Mouse (Mus musculus): Measurements from ENCODE around the gene Nudt4. TPM values are rescaled to one million over a fixed set of nuclear protein-coding genes. Genes with fewer than 3 reads are reported as not detected.

Nudt4 gene
- total and polyA plus RNA-seq, 2 experiments from 2014 or later, result 58.5 to 65.9 TPM

DNA sequence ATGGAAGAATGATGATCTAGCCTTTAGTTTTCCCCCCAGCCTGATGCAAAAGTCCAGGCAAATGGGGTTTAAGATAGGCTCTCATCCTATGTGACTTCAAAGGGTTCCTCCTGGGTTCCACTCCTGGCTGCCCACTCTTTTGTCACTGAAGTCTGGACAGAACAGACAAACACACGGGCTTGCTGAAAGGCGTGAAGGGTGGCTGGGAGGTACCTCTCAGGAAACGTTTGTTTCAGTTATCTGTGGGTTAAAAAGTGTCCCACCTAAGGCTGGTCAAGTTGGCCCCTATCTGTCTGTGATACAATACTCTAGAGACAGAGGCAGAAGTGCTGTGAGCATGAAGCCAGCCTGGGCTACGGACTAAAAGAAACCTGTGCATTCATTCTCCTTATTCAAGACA, 11.0 kb upstream of the Nudt4 start:
- WGBS, result 79% methylated on average over 4 of the region's 4 CpGs
- H3K27me3 ChIP-seq (ENCODE audit: insufficient read depth, low read length), result no peaks in the 10 kb centered on the region
- ATAC-seq (ENCODE audit: low FRiP score) (no peak), DNase-seq (ENCODE audit: low spot score) (no peak)
- H3K4me3 ChIP-seq (ENCODE audit: low read depth, low read length), result no peak overlapping the region
- H3K36me3 ChIP-seq (ENCODE audit: insufficient read depth, low read length), result no peaks in the 10 kb centered on the region
- H3K9ac ChIP-seq (replicated peaks; ENCODE audit: low read length, poor library complexity, severe bottlenecking), result no peak overlapping the region
- no peaks in the 10 kb centered on the region for H3K9me3 ChIP-seq (ENCODE audit: low read length)
- H3K4me2 ChIP-seq (ENCODE audit: low read depth, low read length, poor library complexity, severe bottlenecking), result no peak overlapping the region
- no peaks in the 10 kb centered on the region for H3K4me1 ChIP-seq (ENCODE audit: insufficient read depth, low read length)
- no peak overlapping the region for H3K27ac ChIP-seq (ENCODE audit: low read depth, low read length)
- TF ChIP-seq CTCF (IDR thresholded peaks at IDR 0.05), result no peak

DNA sequence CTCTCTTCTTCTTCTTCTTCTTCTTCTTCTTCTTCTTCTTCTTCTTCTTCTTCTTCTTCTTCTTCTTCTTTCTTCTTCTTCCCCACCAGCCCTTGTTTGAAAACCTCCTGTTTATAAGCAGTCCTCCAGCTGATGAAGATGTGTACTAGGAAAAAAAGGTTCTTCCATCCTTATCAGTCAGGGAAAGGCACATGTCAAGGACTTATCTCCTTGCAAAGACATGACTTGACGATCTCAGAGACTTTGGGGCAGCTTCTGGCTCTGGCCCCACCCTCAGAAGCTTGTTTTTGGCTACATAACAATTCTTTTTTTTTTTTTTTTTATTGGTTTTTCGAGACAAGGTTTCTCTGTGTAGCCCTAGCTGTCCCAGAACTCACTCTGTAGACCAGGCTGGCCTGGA, 5.5 kb upstream of the Nudt4 start:
- DNase-seq (ENCODE audit: low spot score) (no peak), ATAC-seq (ENCODE audit: low FRiP score) (no peak)
- Histone ChIP-seq H3K27me3 (ENCODE audit: insufficient read depth, low read length) (no peaks in the 10 kb centered on the region), H3K9ac (replicated peaks; ENCODE audit: low read length, poor library complexity, severe bottlenecking) (no peak overlapping the region), H3K36me3 (ENCODE audit: insufficient read depth, low read length) (no peaks in the 10 kb centered on the region), H3K4me3 (ENCODE audit: low read depth, low read length) (no peak overlapping the region), H3K27ac (ENCODE audit: low read depth, low read length) (no peak overlapping the region), H3K9me3 (ENCODE audit: low read length) (no peaks in the 10 kb centered on the region), H3K4me1 (ENCODE audit: insufficient read depth, low read length) (no peaks in the 10 kb centered on the region), H3K4me2 (ENCODE audit: low read depth, low read length, poor library complexity, severe bottlenecking) (no peak overlapping the region)
- 72% methylated on average over 2 of the region's 2 CpGs for WGBS
- TF ChIP-seq CTCF (IDR thresholded peaks at IDR 0.05), result no peak

DNA sequence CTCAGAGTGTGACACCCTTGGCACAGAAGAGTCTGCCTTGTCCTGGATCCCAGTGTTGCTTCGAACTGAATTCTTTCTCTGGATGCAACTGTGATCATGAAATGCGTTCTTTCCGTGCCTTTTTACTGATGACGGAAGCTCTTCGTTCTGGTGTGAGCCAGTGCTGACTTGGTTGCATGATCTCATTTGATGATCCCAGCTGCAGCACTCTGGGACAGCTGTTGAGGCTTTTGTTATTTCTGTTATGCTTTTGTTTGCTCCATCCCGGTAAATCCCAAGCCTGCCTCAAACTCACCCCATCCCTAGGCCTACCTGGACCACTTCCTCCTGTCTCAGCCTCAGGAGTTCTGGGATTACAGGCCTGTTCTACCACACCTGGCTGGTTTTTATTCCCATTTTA, 4.1 kb upstream of the Nudt4 start:
- no peak overlapping the region for H3K4me3 ChIP-seq (ENCODE audit: low read depth, low read length)
- ATAC-seq (ENCODE audit: low FRiP score), result no peak
- no peak overlapping the region for H3K9ac ChIP-seq (replicated peaks; ENCODE audit: low read length, poor library complexity, severe bottlenecking)
- TF ChIP-seq CTCF (IDR thresholded peaks at IDR 0.05), result no peak
- no peaks in the 10 kb centered on the region for H3K27me3 ChIP-seq (ENCODE audit: insufficient read depth, low read length)
- H3K27ac ChIP-seq (ENCODE audit: low read depth, low read length), result no peak overlapping the region
- H3K36me3 ChIP-seq (ENCODE audit: insufficient read depth, low read length), result no peaks in the 10 kb centered on the region
- no peaks in the 10 kb centered on the region for H3K9me3 ChIP-seq (ENCODE audit: low read length)
- H3K4me2 ChIP-seq (ENCODE audit: low read depth, low read length, poor library complexity, severe bottlenecking), result no peak overlapping the region
- WGBS, result 74% methylated on average over 6 of the region's 6 CpGs
- H3K4me1 ChIP-seq (ENCODE audit: insufficient read depth, low read length), result no peaks in the 10 kb centered on the region
- DNase-seq (ENCODE audit: low spot score), result no peak

DNA sequence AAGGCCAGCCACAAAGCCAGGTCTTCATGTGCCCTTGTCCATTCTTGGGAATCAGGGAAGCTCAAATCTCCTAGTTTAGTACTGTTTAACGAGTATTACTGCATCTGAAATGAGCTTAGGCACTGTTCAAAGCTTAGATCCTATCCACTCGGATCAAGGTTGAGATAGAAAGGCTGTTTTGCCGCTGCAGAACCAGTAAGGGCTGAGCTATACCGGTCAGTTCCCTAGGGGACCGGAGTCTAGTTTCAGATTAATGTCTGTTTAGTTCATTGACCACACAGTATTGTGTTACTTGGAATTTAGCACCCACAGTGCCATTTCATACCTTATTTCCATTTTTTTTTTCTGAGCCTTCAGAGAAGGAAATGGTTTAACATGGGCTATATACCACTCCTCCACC, 3.6 kb upstream of the Nudt4 start:
- no peak overlapping the region for H3K9ac ChIP-seq (replicated peaks; ENCODE audit: low read length, poor library complexity, severe bottlenecking)
- H3K36me3 ChIP-seq (ENCODE audit: insufficient read depth, low read length), result no peaks in the 10 kb centered on the region
- ATAC-seq (ENCODE audit: low FRiP score), result no peak
- H3K27me3 ChIP-seq (ENCODE audit: insufficient read depth, low read length), result no peaks in the 10 kb centered on the region
- H3K4me1 ChIP-seq (ENCODE audit: insufficient read depth, low read length), result peaks cover under 1% of the 10 kb centered on the region; the same call in 1 of the 2 replicates
- H3K9me3 ChIP-seq (ENCODE audit: low read length), result no peaks in the 10 kb centered on the region
- H3K27ac ChIP-seq (ENCODE audit: low read depth, low read length), result no peak overlapping the region
- DNase-seq (ENCODE audit: low spot score), result no peak
- H3K4me3 ChIP-seq (ENCODE audit: low read depth, low read length), result no peak overlapping the region
- 64% methylated on average over 5 of the region's 5 CpGs for WGBS
- no peak overlapping the region for H3K4me2 ChIP-seq (ENCODE audit: low read depth, low read length, poor library complexity, severe bottlenecking)
- no peak for TF ChIP-seq CTCF (IDR thresholded peaks at IDR 0.05)

DNA sequence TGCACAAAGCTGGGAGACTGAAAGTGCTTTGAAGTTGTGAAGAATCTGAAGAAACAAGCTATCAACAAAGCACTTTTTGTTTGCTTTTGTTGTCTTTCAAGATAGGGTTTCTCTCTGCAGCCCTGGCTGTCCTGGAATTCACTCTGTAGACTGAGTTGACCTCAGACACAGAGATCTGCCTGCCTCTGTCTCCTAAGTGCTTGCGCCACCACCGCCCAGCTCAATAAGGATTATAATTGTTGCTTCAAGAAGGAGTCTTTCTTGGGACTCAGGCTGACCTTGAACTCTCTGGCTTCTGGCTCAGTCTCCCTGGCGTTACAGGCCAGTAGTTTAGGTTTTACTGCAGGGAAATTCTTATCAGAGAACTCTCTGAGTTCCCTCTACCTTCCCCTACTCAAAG, 2.8 kb upstream of the Nudt4 start:
- TF ChIP-seq CTCF (IDR thresholded peaks at IDR 0.05), result no peak
- Histone ChIP-seq H3K27me3 (ENCODE audit: insufficient read depth, low read length) (no peaks in the 10 kb centered on the region), H3K4me2 (ENCODE audit: low read depth, low read length, poor library complexity, severe bottlenecking) (no peak overlapping the region), H3K9ac (replicated peaks; ENCODE audit: low read length, poor library complexity, severe bottlenecking) (no peak overlapping the region), H3K9me3 (ENCODE audit: low read length) (no peaks in the 10 kb centered on the region), H3K36me3 (ENCODE audit: insufficient read depth, low read length) (no peaks in the 10 kb centered on the region), H3K4me3 (ENCODE audit: low read depth, low read length) (no peak overlapping the region), H3K27ac (ENCODE audit: low read depth, low read length) (no peak overlapping the region), H3K4me1 (ENCODE audit: insufficient read depth, low read length) (peaks cover 4% of the 10 kb centered on the region; the same call in 1 of the 2 replicates)
- WGBS, result 95% methylated on average over 3 of the region's 3 CpGs
- DNase-seq (ENCODE audit: low spot score), result no peak
- no peak for ATAC-seq (ENCODE audit: low FRiP score)

DNA sequence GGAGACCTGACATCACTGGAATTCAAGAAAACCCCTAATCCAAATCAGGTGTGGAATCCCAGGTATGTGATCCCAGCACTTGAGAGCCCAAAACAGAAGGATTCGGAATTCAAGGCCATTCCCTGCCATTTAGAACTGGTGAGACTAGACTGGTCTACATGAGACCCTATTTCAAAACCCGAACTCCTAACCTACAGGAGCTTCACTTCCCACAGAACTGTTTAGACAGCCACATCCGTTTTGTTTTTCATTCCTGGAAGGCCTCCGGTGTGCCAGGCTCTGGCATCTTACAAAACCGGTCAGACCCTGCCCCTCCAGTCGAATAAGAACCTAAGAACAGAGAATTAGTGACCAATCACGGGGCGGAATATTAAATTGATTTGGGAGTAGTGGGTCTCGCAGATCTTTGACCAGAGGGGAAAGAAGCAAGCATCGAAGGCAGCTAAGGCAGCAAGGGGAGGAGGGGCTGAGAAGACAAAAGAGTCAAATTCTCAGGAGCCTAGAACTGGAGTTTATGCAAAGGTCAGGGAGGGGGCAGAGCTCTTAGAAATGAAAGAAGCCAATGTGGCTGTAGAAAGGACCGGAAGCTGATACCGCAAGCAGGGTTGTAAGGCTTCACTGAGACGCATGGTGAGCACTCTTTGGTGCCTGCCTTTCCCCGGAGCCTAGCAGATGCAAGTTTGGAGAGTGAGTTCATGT, 1.4 kb upstream of the Nudt4 start:
- Histone ChIP-seq H3K9me3 (ENCODE audit: low read length) (no peaks in the 10 kb centered on the region), H3K4me1 (ENCODE audit: insufficient read depth, low read length) (peaks cover 9% of the 10 kb centered on the region; the same call in 1 of the 2 replicates), H3K4me2 (ENCODE audit: low read depth, low read length, poor library complexity, severe bottlenecking) (no peak overlapping the region), H3K36me3 (ENCODE audit: insufficient read depth, low read length) (no peaks in the 10 kb centered on the region), H3K27ac (ENCODE audit: low read depth, low read length) (no peak overlapping the region), H3K9ac (replicated peaks; ENCODE audit: low read length, poor library complexity, severe bottlenecking) (no peak overlapping the region), H3K27me3 (ENCODE audit: insufficient read depth, low read length) (no peaks in the 10 kb centered on the region), H3K4me3 (ENCODE audit: low read depth, low read length) (no peak overlapping the region)
- ATAC-seq (ENCODE audit: low FRiP score) (no peak), DNase-seq (ENCODE audit: low spot score) (no peak)
- WGBS, result 41% methylated on average over 14 of the region's 14 CpGs
- no peak for TF ChIP-seq CTCF (IDR thresholded peaks at IDR 0.05)

Measured in midbrain, postnatal 0 days (tissue).